Mouse (Mus musculus): ENCODE results near the gene Gm45140.

Gene Gm45140

DNA sequence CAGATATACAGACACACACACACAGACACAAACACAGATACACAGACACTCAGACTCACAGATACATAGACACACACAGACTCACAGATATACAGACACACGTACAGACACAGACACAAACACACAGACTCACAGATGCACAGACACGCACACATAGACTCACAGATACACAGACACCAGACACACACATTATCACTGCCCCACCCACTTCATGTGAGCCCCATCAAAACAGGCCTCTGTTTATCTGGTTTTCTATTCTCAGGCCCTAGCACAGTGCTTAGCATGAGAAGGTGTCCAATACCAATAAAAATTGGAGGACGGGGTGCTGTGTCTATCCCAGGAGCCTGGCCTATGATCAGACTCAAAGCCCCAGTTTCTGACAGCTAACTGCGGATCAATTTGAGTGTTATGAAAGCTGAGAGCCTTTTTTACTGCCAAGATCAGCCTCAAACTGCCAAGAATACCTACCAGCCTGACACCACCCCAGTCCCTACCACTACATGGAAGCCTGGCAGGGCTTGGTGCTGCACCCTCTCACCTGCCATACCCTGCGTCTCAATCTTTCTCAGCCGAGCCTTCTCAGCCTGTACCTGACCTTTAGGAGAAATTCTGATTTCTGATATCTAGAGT lies 39.2 kb downstream of the Gm45140 start:
- no peak for DNase-seq

GRCm38 (mm10) chr6:87795385-87796150 lies 40.0 kb downstream of the Gm45140 start:
- DNase-seq, result no peak

- DNase-seq, result no peak
Measured at GRCm38 (mm10) chr6:87793821-87794510, 41.6 kb downstream of the Gm45140 start.

DNA sequence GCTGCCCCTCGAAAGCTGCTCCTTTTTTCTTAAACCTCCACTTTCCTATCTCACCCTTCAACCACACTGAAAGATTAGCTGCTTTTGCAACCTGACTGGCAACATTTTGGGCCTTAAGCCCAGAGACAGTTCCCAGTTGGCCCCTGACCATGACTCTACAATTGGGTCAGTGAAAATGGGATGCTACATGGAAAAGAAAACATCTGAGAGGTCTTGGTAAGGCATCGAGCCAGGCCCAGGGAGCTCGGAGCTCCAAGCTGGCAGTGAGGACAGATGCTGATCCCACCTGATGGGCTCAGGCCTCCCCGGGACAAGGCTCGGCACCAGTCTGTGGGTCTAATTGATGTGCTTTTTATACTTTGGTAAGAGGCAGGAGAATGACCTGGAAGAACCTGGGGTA lies 43.8 kb downstream of the Gm45140 start:
- no peak for DNase-seq

DNA sequence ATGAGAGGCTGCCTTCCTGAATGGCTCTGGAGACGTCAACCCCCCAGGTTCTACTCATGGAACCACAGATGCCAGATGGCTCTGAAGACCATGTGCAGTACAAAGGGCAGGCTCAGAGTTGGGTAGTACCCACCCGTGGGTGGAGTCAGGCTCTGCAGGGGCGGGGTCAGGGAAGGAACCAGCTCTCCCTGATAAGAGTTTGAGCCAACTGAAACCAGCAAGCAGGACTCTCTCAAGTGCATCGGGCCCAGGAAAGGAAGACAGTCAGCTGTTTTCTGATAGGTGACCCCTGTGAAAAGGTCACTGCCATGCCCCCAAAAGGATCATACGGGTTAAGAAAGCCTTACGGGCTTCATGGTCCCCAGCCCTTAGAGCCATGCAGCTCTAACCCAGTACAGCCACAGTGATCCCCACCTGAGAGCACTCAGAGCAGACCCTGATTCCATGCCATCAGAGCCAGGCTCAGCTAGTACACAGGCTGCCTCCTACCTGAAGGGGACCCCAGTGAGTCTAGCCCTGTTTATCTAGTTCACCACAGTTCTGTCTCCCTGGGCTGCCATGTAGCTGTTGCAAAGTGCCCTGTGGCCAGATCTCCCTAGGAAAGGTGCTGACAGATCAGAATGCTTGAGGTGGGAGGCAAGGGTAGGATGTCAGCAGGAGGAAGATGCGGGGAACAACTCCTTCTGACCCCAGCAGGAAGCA lies 44.7 kb downstream of the Gm45140 start:
- DNase-seq, result no peak

- no peak for DNase-seq
Measured at GRCm38 (mm10) chr6:87789791-87790190, 45.8 kb downstream of the Gm45140 start.

DNA sequence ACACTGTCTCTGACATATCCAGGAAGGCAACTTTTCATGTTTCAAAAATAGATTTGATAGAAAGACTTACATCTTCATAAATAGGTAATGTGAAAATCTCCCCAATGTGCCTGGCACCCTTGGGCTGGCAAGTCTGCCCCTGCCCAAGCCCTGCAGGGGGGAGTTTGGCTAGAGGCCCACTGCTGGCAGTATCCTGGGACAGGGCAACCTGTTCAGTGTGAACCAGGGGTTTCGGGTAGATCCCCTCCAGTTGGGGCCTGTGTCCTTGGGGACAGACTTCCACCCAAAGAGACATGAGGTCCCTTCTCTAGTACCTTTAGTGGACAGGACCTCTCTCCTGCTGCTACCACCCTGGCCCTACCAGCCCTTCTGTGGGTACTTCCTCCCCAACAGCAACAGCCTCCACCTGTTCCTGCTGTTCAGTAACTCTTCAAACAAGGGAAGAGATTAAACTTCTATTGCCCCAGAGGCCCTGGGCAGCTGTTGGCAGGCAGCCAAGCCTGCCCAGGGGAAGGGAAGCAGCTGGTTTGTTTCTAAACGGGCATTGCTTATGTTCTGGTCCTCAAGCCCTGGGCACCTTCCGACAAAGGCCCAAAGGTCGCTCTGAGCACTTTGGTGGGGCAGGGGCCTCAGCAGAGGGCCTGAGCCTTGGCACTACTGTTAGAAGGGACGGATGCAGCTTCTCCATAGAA lies 46.6 kb downstream of the Gm45140 start:
- DNase-seq, result no peak

DNA sequence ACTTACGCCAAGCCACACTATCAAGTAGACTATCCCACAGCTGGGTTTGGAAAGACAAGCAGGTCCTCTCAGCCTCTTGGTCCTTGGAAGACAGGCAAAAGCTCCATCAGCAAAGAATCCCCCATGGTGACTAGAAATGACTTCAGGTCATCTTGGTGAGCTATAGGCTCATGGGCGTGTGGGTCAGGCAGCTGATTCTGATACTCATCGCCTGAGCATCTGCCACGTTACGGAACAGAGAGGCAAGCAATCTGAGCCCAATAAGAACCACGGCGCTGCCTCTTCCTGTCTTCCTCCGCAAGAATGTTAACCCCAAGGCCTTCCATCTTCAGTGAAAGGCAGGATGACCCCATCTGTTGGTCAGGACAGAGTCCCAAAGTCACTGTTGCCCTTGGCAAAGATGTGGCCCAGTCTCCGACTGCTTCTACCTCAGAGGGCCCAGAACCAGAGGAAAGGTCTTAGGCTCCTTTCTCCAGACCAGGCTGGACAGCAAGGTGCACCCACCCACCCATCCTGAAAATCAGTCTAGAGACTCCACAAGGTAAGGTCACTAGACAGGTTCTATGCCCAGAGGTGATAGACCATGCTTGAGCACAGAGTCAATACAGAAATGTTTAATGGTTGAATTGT lies 47.2 kb downstream of the Gm45140 start:
- no peak for DNase-seq

- DNase-seq, result no peak
Measured at GRCm38 (mm10) chr6:87787108-87787890, 48.3 kb downstream of the Gm45140 start.

- no peak for DNase-seq
Measured at GRCm38 (mm10) chr6:87786621-87787020, 49.0 kb downstream of the Gm45140 start.

GRCm38 (mm10) chr6:87784033-87784432 lies 51.6 kb downstream of the Gm45140 start:
- no peak for DNase-seq

DNA sequence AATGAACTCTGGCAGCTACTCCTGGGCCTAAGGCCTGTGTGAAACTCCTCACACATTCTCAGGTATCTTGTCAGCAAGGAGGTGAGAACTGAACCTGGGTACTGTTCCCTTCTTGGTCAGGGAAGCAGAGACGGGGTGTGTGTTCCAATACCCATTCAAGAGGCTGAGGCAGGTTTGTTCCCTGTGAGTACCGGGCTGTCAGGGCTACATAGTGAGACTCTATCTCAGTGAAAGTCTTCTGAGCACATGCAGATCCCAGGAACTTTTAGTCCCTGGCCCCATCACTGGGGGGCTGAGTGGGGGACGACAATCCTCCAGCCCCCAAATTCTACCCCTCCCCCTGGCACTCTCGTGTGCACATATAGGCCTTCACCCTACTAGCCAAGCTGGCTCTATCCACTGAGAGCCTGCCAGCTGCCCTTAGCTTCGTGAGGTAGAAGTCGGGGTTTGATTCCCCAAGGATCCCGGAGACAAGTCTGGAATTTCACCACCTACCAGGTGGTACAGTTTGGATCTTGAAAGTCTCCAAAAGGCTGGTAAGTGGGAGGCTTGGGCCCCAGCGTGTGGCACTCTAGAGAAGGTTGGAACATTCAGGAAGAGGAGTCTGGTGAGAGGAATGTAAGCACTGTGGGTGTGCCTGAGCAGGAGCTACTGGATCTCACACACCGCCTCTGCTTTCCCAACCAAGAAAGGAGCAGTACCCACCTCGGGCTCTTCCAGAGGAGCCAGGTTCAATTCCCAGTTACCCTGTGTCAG lies 54.9 kb downstream of the Gm45140 start:
- DNase-seq, result no peak

DNA sequence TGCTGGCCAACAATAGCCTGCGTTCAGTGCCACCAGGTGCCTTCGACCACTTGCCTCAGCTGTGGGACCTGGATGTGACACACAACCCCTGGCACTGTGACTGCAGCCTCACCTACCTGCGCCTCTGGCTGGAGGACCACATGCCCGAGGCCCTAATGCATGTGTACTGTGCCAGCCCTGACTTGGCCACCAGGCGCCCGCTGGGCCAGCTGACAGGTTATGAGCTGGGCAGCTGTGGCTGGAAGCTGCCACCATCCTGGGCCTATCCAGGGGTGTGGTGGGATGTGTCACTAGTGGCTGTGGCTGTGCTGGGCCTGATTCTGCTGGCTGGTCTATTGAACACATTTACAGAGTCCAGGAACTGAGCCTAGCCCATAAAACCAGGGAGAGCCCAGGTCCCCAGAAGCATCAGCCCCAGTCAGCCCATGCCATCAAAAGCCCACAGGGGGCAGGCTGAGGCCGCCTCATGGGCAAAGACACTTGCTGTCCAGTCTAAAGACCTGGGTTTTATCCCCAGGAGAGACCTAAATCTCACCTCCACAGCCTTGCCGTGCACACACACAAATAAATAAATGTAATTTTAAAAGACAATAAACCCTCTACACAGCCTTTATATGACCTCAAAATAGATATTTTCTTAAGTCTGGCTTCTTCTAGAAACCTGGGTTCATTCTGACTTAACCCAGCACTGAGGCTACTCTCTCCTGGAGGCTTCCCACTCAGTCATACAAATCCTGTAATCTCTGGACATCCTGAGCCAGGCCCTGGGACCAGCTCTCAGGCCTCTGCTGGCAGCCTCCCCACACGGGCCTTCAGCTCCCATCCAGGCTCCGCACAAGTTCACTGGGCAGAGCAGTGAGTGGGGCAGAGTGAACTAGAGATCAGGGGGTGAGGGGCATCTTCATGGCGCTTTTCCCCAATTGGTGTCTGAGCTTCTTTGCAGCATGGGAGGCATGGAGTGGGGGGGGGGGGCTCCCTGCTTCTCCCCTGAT lies 56.1 kb downstream of the Gm45140 start:
- DNase-seq, result no peak

- no peak for DNase-seq
Measured at GRCm38 (mm10) chr6:87778294-87779173, 57.1 kb downstream of the Gm45140 start.

DNA sequence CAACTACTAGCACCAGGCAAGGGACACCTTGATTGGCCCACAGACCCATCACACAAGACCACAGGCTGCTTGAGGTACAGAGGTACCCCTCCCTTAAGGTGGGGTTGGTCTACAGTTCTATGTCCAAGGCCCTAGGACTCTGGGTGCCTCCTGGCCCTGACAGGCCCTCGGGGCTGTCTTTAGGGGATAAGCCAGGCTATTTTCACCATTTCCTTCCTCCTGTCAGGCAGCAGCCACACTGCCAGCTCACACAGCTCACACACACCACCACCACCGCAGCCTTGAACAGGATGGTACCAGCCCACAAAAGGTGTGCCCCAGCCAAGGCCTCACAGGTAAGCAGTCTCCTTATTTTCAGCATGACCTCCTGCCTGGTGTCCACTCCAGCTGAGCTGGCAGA lies 57.8 kb downstream of the Gm45140 start, which contains the start of gene Gp9:
Gene Gp9 (plus strand): TSS at position 231 of the 400 bp plus-strand sequence.
- no peak for DNase-seq

DNA sequence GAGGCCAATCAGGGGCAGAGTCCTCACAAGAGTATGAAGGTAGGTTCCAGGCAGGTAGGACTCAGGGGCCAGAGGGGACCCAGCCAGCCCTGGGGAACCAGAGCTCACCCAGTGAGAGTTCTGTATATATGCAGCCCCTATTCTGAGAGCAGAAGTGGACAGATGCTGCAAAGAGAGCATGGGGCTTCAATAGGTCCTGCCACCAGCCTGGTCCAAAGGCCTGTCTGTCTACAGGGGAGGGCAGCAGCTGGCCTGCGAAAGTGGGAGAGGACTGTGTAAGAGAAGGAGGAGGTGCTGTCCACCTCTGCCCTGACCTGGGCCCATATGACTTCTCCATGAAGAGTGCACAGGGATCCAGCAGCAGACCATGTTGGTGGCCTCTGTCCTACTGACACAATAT lies 58.9 kb downstream of the Gm45140 start:
- DNase-seq, result no peak

DNA sequence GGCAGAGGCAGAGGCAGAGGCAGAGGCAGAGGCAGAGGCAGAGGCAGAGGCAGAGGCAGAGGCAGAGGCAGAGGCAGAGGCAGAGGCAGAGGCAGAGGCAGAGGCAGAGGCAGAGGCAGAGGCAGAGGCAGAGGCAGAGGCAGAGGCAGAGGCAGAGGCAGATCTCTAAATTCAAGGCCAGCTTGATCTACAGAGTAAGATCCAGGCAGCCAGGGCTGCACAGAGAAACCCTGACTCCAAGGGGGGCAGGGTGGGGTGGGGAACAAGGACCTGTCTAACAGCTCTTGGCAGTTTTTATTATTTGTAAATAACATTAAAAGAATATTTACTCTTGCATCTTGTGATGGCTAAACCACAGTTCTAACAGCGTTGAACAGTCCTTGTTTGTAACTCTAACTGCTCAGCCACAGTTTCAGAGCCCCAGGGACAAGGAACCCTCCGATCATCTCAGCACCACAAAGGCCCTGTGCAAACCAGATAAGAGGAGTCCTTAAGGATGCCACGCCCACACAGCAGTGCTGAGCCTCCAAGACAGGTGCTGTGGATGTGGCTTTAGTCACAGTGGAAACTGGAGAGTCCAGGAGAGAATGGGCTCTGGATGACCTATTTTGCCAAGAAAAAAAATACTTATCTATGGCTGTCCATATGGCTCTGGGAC lies 59.9 kb downstream of the Gm45140 start:
- DNase-seq, result no peak

DNA sequence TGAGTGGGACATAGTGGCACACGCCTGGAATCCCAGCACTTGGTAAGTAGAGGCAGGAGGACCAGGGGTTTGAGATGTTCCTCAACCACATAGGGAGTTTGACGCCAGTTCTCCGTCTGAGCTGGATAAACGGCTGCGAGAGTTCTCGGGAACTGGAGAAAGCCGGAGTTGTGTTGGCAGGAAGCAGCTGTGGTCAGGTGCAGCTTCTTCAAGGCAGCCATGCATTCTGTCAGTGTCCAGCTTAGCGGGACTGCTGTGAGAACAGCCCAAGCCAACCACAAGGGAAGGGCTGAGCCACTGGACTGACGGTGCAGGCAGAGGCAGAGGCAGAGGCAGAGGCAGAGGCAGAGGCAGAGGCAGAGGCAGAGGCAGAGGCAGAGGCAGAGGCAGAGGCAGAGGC lies 60.7 kb downstream of the Gm45140 start:
- no peak for DNase-seq
